Mouse (Mus musculus) kidney, adult 2 months (tissue): ENCODE results near the gene Tnk1.

ENCODE experiments used
- CTCF ChIP-seq: fragments of 200-500 bp; conservative IDR thresholded peaks from 2 replicates; pipeline ENCODE4 v1.5.1; 2011; ENCODE audit warnings: low read depth, mild to moderate bottlenecking, control low read depth, low read length, moderate library complexity, mixed read lengths; ENCODE audit not compliant: insufficient read depth, insufficient read length
- POLR2A ChIP-seq: fragments of 200-500 bp; IDR thresholded peaks from one replicate; pipeline ENCODE4 v1.6.1; 2011; ENCODE audit warnings: low read depth, low read length, control low read depth

DNA sequence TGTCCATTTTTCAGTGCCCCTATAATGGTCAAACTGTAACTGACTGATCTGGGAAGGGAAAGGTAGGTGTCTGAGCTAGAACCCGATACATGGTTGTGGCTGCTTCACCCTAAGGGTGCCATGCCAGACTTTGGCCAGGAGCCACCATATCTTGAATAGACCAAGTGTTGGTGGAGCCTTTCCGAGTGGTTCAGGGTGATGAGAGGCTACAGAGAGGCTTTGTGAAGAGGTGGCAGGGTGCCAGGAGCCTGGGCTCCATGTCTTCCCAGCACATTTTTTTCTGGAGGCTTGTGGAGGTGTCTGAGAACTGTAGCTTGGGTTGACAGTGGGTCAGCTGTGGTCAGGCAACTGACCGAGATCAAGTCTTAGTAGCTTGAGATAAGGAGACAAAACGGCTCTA is 33.0 kb upstream of the Tnk1 start:
- no peak for TF ChIP-seq POLR2A
- TF ChIP-seq CTCF, result no peak
